Mouse (Mus musculus) brain, embryonic 14.5 days (tissue): ENCODE data around the gene Nrxn2.

Experiments used
- CTCF ChIP-seq: fragments of 200-500 bp; IDR thresholded peaks from 2 replicates; pipeline ENCODE4 v1.5.1; 2012; ENCODE audit warnings: inconsistent platforms, mild to moderate bottlenecking, moderate library complexity, borderline replicate concordance; ENCODE audit not compliant: insufficient read depth, insufficient read length; ENCODE audit errors: extremely low read depth
- POLR2A ChIP-seq: fragments of 200-500 bp; IDR thresholded peaks from 2 replicates; pipeline ENCODE4 v1.6.1; 2012; ENCODE audit warnings: mild to moderate bottlenecking, inconsistent platforms, borderline replicate concordance; ENCODE audit not compliant: poor library complexity, insufficient read depth, insufficient read length, severe bottlenecking; ENCODE audit errors: extremely low read depth

DNA sequence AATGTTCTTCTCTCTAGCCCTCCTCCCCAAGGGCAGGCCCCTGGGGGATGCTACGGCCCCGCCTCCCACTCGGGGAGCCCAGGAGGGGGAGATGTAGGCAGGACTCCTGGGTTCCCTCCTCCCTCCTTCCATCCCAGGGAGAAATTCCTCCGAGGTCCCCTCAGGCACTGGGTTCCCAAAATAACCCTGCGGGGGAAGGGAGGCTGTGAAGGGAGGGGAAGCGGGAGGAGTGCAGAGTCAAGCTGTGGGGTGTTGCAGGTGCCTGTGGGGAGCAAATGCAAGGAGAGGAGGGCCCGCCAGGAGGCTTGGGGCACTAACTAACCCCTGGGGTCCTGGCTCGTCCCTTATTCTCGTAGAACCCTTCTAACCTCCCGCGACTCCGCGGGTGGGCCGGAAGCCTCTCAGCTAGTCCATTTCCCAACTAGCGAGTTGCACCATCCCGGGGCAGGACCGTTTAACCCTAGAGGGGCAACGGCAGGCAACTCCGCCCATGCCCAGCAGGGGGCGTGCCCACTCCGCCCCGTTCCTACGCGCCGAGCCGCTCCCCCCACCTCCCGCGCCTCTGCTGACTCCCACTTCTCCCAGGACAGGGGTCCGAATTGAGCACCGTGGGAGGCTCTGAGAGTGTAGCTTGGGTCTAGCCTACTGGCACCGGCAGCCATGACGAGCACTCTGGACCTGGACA is 17.3 kb upstream of the Nrxn2 start:
- peak; percentile 83 for TF ChIP-seq CTCF
- no peak for TF ChIP-seq POLR2A
